Mouse (Mus musculus) liver, embryonic 13.5 days (tissue): ENCODE data around the gene Brd3. TPM values are rescaled to one million over a fixed set of nuclear protein-coding genes. Genes with fewer than 3 reads are reported as not detected.
A peak's percentile ranks its signal among the peaks of the same experiment; 100 is the strongest.

Experiments
- ATAC-seq: fragments of 200-750 bp; cut with Nextera tagmentation; 2 replicates; pipeline ENCODE4 v1.8.0; 2017; ENCODE audit warnings: low read depth, mild to moderate bottlenecking, moderate number of reproducible peaks, moderate library complexity
- DNase-seq: peaks from one replicate; pipeline ENCODE4 v3.0.0; 2022
- H3K27ac ChIP-seq: fragments of 300-500 bp; sonication (generic); 2 replicates; pipeline ENCODE4 v1.5.1; 2015; ENCODE audit warnings: moderate library complexity, mild to moderate bottlenecking, inconsistent platforms
- H3K27me3 ChIP-seq: fragments of 300-500 bp; sonication (generic); 2 replicates; pipeline ENCODE4 v1.6.1; 2015; ENCODE audit warnings: mild to moderate bottlenecking, inconsistent platforms
- H3K36me3 ChIP-seq: fragments of 300-500 bp; sonication (generic); 2 replicates; pipeline ENCODE4 v1.6.1; 2015; ENCODE audit warnings: mild to moderate bottlenecking, inconsistent platforms
- H3K4me1 ChIP-seq: fragments of 300-500 bp; sonication (generic); replicated peaks from 2 replicates; pipeline ENCODE4 v1.6.1; 2015; ENCODE audit warnings: inconsistent platforms
- H3K4me2 ChIP-seq: fragments of 300-500 bp; sonication (generic); 2 replicates; pipeline ENCODE4 v1.6.1; 2015; ENCODE audit warnings: inconsistent platforms, mild to moderate bottlenecking, moderate library complexity
- H3K4me3 ChIP-seq: fragments of 300-500 bp; sonication (generic); replicated peaks from 2 replicates; pipeline ENCODE4 v1.5.1; 2015; ENCODE audit warnings: mild to moderate bottlenecking, inconsistent platforms
- H3K9ac ChIP-seq: fragments of 300-500 bp; sonication (generic); 2 replicates; pipeline ENCODE4 v1.6.1; 2015; ENCODE audit warnings: mild to moderate bottlenecking, inconsistent platforms
- H3K9me3 ChIP-seq: fragments of 300-500 bp; sonication (generic); replicated peaks from 2 replicates; pipeline ENCODE4 v1.6.1; 2016; ENCODE audit warnings: inconsistent platforms
- WGBS: fragments of 180-500 bp; shearing (Covaris S2); methylation state at CpG from one replicate; pipeline ENCODE4 v1.1.7; 2015; ENCODE audit not compliant: insufficient replicate concordance; 5-methylcytosine and 5-hydroxymethylcytosine counted together
- polyA plus RNA-seq: library from polyadenylated mRNA; unstranded; fragments of >200 nt; fragmentation: Nextera tagmentation; extraction: Ambion mirVana; gene quantifications from 2 replicates; pipeline ENCODE4 v1.2.1, GENCODE M21; 2015

The Brd3 gene
- polyA plus RNA-seq, 1 experiment from 2014 or later = 25.0 TPM

- WGBS = 37% methylated on average over 20 of the region's 20 CpGs
- Histone ChIP-seq H3K4me1 (peaks cover 29% of the 10 kb centered on the region), H3K4me3 (peak overlapping the region; percentile 64), H3K9ac (peak overlapping the region; percentile 67), H3K27ac (no peak overlapping the region), H3K36me3 (peaks cover 34% of the 10 kb centered on the region), H3K9me3 (no peaks in the 10 kb centered on the region), H3K4me2 (peak overlapping the region; percentile 91), H3K27me3 (no peaks in the 10 kb centered on the region)
- DNase-seq = no peak
- ATAC-seq = peak; percentile 2; the same call in 1 of the 2 replicates
Observed at GRCm38 (mm10) chr2:27442708-27443449, 64.6 kb downstream of the Brd3 start.

- H3K4me2 ChIP-seq = peak within 1 kb of the TSS; percentile 91
- no peak within 1 kb of the TSS for H3K27ac ChIP-seq
- H3K9ac ChIP-seq = peak within 1 kb of the TSS; percentile 67
- H3K4me1 ChIP-seq = peaks cover 34% of the 10 kb centered on the region
- H3K4me3 ChIP-seq = peak within 1 kb of the TSS; percentile 64
- DNase-seq (peak; percentile 90), ATAC-seq (peak; percentile 81)
- no peaks in the 10 kb centered on the region for H3K9me3 ChIP-seq
- peaks cover 26% of the 10 kb centered on the region for H3K36me3 ChIP-seq
- 2% methylated on average over 36 of the region's 36 CpGs for WGBS
- no peaks in the 10 kb centered on the region for H3K27me3 ChIP-seq
Observed at GRCm38 (mm10) chr2:27441767-27442707, 65.4 kb downstream of the Brd3 start, which contains the start of gene Brd3os. TSS of gene Brd3os (plus strand) at chr2:27442324.

GRCm38 (mm10) chr2:27438281-27438680 is 69.2 kb downstream of the Brd3 start:
- peak; percentile 69 for DNase-seq
- H3K4me1 ChIP-seq = peaks cover 34% of the 10 kb centered on the region
- no peak overlapping the region for H3K27ac ChIP-seq
- no peaks in the 10 kb centered on the region for H3K36me3 ChIP-seq
- H3K9ac ChIP-seq = no peak overlapping the region
- H3K4me2 ChIP-seq = no peak overlapping the region
- ATAC-seq = peak; percentile 55; the same call in 1 of the 2 replicates
- no peaks in the 10 kb centered on the region for H3K9me3 ChIP-seq
- 5% methylated on average over 11 of the region's 11 CpGs for WGBS
- no peaks in the 10 kb centered on the region for H3K27me3 ChIP-seq
- H3K4me3 ChIP-seq = no peak overlapping the region

- H3K4me2 ChIP-seq = no peak overlapping the region
- no peak overlapping the region for H3K9ac ChIP-seq
- no peak overlapping the region for H3K27ac ChIP-seq
- WGBS = 76% methylated on average over 1 of the region's 1 CpGs
- no peak for DNase-seq
- H3K4me1 ChIP-seq = peaks cover 30% of the 10 kb centered on the region
- H3K4me3 ChIP-seq = no peak overlapping the region
- no peaks in the 10 kb centered on the region for H3K27me3 ChIP-seq
- no peaks in the 10 kb centered on the region for H3K36me3 ChIP-seq
- no peaks in the 10 kb centered on the region for H3K9me3 ChIP-seq
- no peak for ATAC-seq
Observed at GRCm38 (mm10) chr2:27437876-27438275, 69.6 kb downstream of the Brd3 start.

- Histone ChIP-seq H3K4me3 (no peak overlapping the region), H3K36me3 (no peaks in the 10 kb centered on the region), H3K27ac (no peak overlapping the region), H3K4me1 (peaks cover 9% of the 10 kb centered on the region), H3K4me2 (no peak overlapping the region), H3K27me3 (no peaks in the 10 kb centered on the region), H3K9me3 (no peaks in the 10 kb centered on the region), H3K9ac (no peak overlapping the region)
- DNase-seq (no peak), ATAC-seq (no peak)
- 55% methylated on average over 2 of the region's 2 CpGs for WGBS
Observed at GRCm38 (mm10) chr2:27432599-27432998, 74.9 kb downstream of the Brd3 start.

- no peak overlapping the region for H3K9ac ChIP-seq
- H3K4me3 ChIP-seq = no peak overlapping the region
- no peak overlapping the region for H3K27ac ChIP-seq
- ATAC-seq (no peak), DNase-seq (no peak)
- H3K4me1 ChIP-seq = peaks cover 27% of the 10 kb centered on the region
- WGBS = 79% methylated on average over 7 of the region's 7 CpGs
- no peak overlapping the region for H3K4me2 ChIP-seq
- no peaks in the 10 kb centered on the region for H3K36me3 ChIP-seq
- no peaks in the 10 kb centered on the region for H3K9me3 ChIP-seq
- H3K27me3 ChIP-seq = peaks cover 11% of the 10 kb centered on the region
Observed at GRCm38 (mm10) chr2:27430621-27431020, 76.8 kb downstream of the Brd3 start.

GRCm38 (mm10) chr2:27428071-27428470 is 79.4 kb downstream of the Brd3 start:
- ATAC-seq (no peak), DNase-seq (peak; percentile 59)
- Histone ChIP-seq H3K27ac (no peak overlapping the region), H3K27me3 (peaks cover 31% of the 10 kb centered on the region), H3K4me3 (no peak overlapping the region), H3K4me1 (peaks cover 46% of the 10 kb centered on the region), H3K4me2 (no peak overlapping the region), H3K36me3 (no peaks in the 10 kb centered on the region), H3K9ac (no peak overlapping the region), H3K9me3 (no peaks in the 10 kb centered on the region)
- 0% methylated on average over 4 of the region's 4 CpGs for WGBS

GRCm38 (mm10) chr2:27426855-27427457 is 80.5 kb downstream of the Brd3 start, which contains the start of gene Vav2:
TSS of gene Vav2 (minus strand) at chr2:27427033.
- H3K4me3 ChIP-seq = peak within 1 kb of the TSS; percentile 79
- peak within 1 kb of the TSS; percentile 80 for H3K9ac ChIP-seq
- H3K4me2 ChIP-seq = peak within 1 kb of the TSS; percentile 99
- no peaks in the 10 kb centered on the region for H3K9me3 ChIP-seq
- WGBS = 1% methylated on average over 54 of the region's 58 CpGs
- no peaks in the 10 kb centered on the region for H3K36me3 ChIP-seq
- peaks cover 49% of the 10 kb centered on the region for H3K4me1 ChIP-seq
- DNase-seq = peak; percentile 91
- H3K27ac ChIP-seq = peak within 1 kb of the TSS; percentile 68
- ATAC-seq = peak; percentile 92
- H3K27me3 ChIP-seq = peaks cover 31% of the 10 kb centered on the region

- no peaks in the 10 kb centered on the region for H3K36me3 ChIP-seq
- ATAC-seq = peak; percentile 63
- peak overlapping the region; percentile 79 for H3K4me3 ChIP-seq
- peaks cover 53% of the 10 kb centered on the region for H3K4me1 ChIP-seq
- peak; percentile 45 for DNase-seq
- peak overlapping the region; percentile 99 for H3K4me2 ChIP-seq
- no peaks in the 10 kb centered on the region for H3K9me3 ChIP-seq
- peak overlapping the region; percentile 80 for H3K9ac ChIP-seq
- H3K27me3 ChIP-seq = peaks cover 31% of the 10 kb centered on the region
- H3K27ac ChIP-seq = peak overlapping the region; percentile 68
- under 1% methylated on average over 60 of the region's 64 CpGs for WGBS
Observed at GRCm38 (mm10) chr2:27426406-27426854, 81.0 kb downstream of the Brd3 start.

- peaks cover 58% of the 10 kb centered on the region for H3K4me1 ChIP-seq
Observed at GRCm38 (mm10) chr2:27425751-27426405, 81.6 kb downstream of the Brd3 start.

More at GRCm38 (mm10) chr2:27425751-27426405, 81.6 kb downstream of the Brd3 start:
- DNase-seq = no peak
- Histone ChIP-seq H3K36me3 (no peaks in the 10 kb centered on the region), H3K9ac (peak overlapping the region; percentile 80), H3K9me3 (no peaks in the 10 kb centered on the region), H3K4me2 (peak overlapping the region; percentile 99), H3K4me3 (peak overlapping the region; percentile 79), H3K27me3 (peaks cover 31% of the 10 kb centered on the region), H3K27ac (peak overlapping the region; percentile 55)
- ATAC-seq = no peak
- under 1% methylated on average over 59 of the region's 60 CpGs for WGBS
